Mouse (Mus musculus): ENCODE measurements around the gene Surf2. TPM values are rescaled to one million over a fixed set of nuclear protein-coding genes. Genes with fewer than 3 reads are reported as not detected.
A peak's percentile ranks its signal among the peaks of the same experiment; 100 is the strongest.

The Surf2 gene
- polyA plus RNA-seq, 1 experiment from 2014 or later: 28.4 TPM

- Histone ChIP-seq H3K27ac (replicated peaks in 1 of 2; ENCODE audit: control insufficient read depth in 1 of 2, insufficient read depth in 1 of 2, low read depth in 2 of 2, low read length in 2 of 2) (peak overlapping the region in 1 of 2 experiments; percentile 88; a peak in 2 of 4 replicates), H3K4me3 (ENCODE audit: control insufficient read depth in 1 of 2, insufficient read depth in 1 of 2, low read depth in 1 of 2, low read length in 2 of 2) (peak overlapping the region; percentile 67 to 90), H3K36me3 (ENCODE audit: control insufficient read depth, insufficient read depth, low read length) (peaks cover 58% of the 10 kb centered on the region), H3K9me3 (ENCODE audit: control insufficient read depth, low read length) (no peaks in the 10 kb centered on the region), H3K27me3 (ENCODE audit: control insufficient read depth, insufficient read depth, low read length) (no peaks in the 10 kb centered on the region), H3K9ac (ENCODE audit: low read length) (peak overlapping the region; percentile 90), H3K4me2 (ENCODE audit: low read length) (peak overlapping the region; percentile 86), H3K4me1 (ENCODE audit: control insufficient read depth in 2 of 2, insufficient read depth in 2 of 2, low read length in 2 of 2) (peaks cover 6 to 19% of the 10 kb centered on the region in 2 experiments)
- no peak for ATAC-seq (ENCODE audit: insufficient number of reproducible peaks, insufficient read depth, low FRiP score, low read depth)
- 8% methylated on average over 7 of the region's 7 CpGs for WGBS
These were observed 14.2 kb upstream of the Surf2 start for GRCm38 (mm10) chr2:26901834-26902400.

GRCm38 (mm10) chr2:26902467-26903220 lies 13.5 kb upstream of the Surf2 start, which contains the start of gene Surf6:
Gene Surf6 (minus strand): TSS chr2:26902879.
- no peaks in the 10 kb centered on the region for H3K27me3 ChIP-seq (ENCODE audit: control insufficient read depth, insufficient read depth, low read length)
- peak within 1 kb of the TSS; percentile 77 to 88 for H3K27ac ChIP-seq (replicated peaks in 1 of 2; ENCODE audit: control insufficient read depth in 1 of 2, insufficient read depth in 1 of 2, low read depth in 2 of 2, low read length in 2 of 2)
- ATAC-seq (ENCODE audit: insufficient number of reproducible peaks, insufficient read depth, low FRiP score, low read depth): peak; percentile 86
- WGBS: under 1% methylated on average over 41 of the region's 41 CpGs
- H3K36me3 ChIP-seq (ENCODE audit: control insufficient read depth, insufficient read depth, low read length): peaks cover 58% of the 10 kb centered on the region
- no peaks in the 10 kb centered on the region for H3K9me3 ChIP-seq (ENCODE audit: control insufficient read depth, low read length)
- peak within 1 kb of the TSS; percentile 67 to 90 for H3K4me3 ChIP-seq (ENCODE audit: control insufficient read depth in 1 of 2, insufficient read depth in 1 of 2, low read depth in 1 of 2, low read length in 2 of 2)
- peak within 1 kb of the TSS; percentile 90 for H3K9ac ChIP-seq (ENCODE audit: low read length)
- peak within 1 kb of the TSS; percentile 86 for H3K4me2 ChIP-seq (ENCODE audit: low read length)
- peaks cover 6 to 19% of the 10 kb centered on the region in 2 experiments for H3K4me1 ChIP-seq (ENCODE audit: control insufficient read depth in 2 of 2, insufficient read depth in 2 of 2, low read length in 2 of 2)

GRCm38 (mm10) chr2:26903311-26903710 lies 12.9 kb upstream of the Surf2 start:
- H3K36me3 ChIP-seq (ENCODE audit: control insufficient read depth, insufficient read depth, low read length): peaks cover 58% of the 10 kb centered on the region
- peak overlapping the region; percentile 90 for H3K9ac ChIP-seq (ENCODE audit: low read length)
- no peaks in the 10 kb centered on the region for H3K27me3 ChIP-seq (ENCODE audit: control insufficient read depth, insufficient read depth, low read length)
- peak overlapping the region; percentile 67 to 90 for H3K4me3 ChIP-seq (ENCODE audit: control insufficient read depth in 1 of 2, insufficient read depth in 1 of 2, low read depth in 1 of 2, low read length in 2 of 2)
- H3K27ac ChIP-seq (replicated peaks in 1 of 2; ENCODE audit: control insufficient read depth in 1 of 2, insufficient read depth in 1 of 2, low read depth in 2 of 2, low read length in 2 of 2): peak overlapping the region; percentile 77 to 88
- peak overlapping the region; percentile 86 for H3K4me2 ChIP-seq (ENCODE audit: low read length)
- WGBS: 12% methylated on average over 7 of the region's 7 CpGs
- ATAC-seq (ENCODE audit: insufficient number of reproducible peaks, insufficient read depth, low FRiP score, low read depth): no peak
- H3K9me3 ChIP-seq (ENCODE audit: control insufficient read depth, low read length): no peaks in the 10 kb centered on the region
- peaks cover 6 to 19% of the 10 kb centered on the region in 2 experiments for H3K4me1 ChIP-seq (ENCODE audit: control insufficient read depth in 2 of 2, insufficient read depth in 2 of 2, low read length in 2 of 2)

GRCm38 (mm10) chr2:26905936-26906335 lies 10.2 kb upstream of the Surf2 start:
- Histone ChIP-seq H3K9me3 (ENCODE audit: control insufficient read depth, low read length) (no peaks in the 10 kb centered on the region), H3K27me3 (ENCODE audit: control insufficient read depth, insufficient read depth, low read length) (no peaks in the 10 kb centered on the region), H3K4me3 (ENCODE audit: control insufficient read depth in 1 of 2, insufficient read depth in 1 of 2, low read depth in 1 of 2, low read length in 2 of 2) (no peak overlapping the region), H3K4me1 (ENCODE audit: control insufficient read depth in 2 of 2, insufficient read depth in 2 of 2, low read length in 2 of 2) (peaks cover 6 to 35% of the 10 kb centered on the region in 2 experiments), H3K36me3 (ENCODE audit: control insufficient read depth, insufficient read depth, low read length) (peaks cover 43% of the 10 kb centered on the region), H3K27ac (replicated peaks in 1 of 2; ENCODE audit: control insufficient read depth in 1 of 2, insufficient read depth in 1 of 2, low read depth in 2 of 2, low read length in 2 of 2) (no peak overlapping the region), H3K4me2 (ENCODE audit: low read length) (no peak overlapping the region), H3K9ac (ENCODE audit: low read length) (no peak overlapping the region)
- 75% methylated on average over 2 of the region's 2 CpGs for WGBS
- ATAC-seq (ENCODE audit: insufficient number of reproducible peaks, insufficient read depth, low FRiP score, low read depth): no peak

- no peak overlapping the region for H3K27ac ChIP-seq (replicated peaks in 1 of 2; ENCODE audit: control insufficient read depth in 1 of 2, insufficient read depth in 1 of 2, low read depth in 2 of 2, low read length in 2 of 2)
- no peak overlapping the region for H3K9ac ChIP-seq (ENCODE audit: low read length)
- H3K4me3 ChIP-seq (ENCODE audit: control insufficient read depth in 1 of 2, insufficient read depth in 1 of 2, low read depth in 1 of 2, low read length in 2 of 2): no peak overlapping the region
- H3K27me3 ChIP-seq (ENCODE audit: control insufficient read depth, insufficient read depth, low read length): no peaks in the 10 kb centered on the region
- peaks cover 47% of the 10 kb centered on the region for H3K36me3 ChIP-seq (ENCODE audit: control insufficient read depth, insufficient read depth, low read length)
- no peak overlapping the region for H3K4me2 ChIP-seq (ENCODE audit: low read length)
- H3K9me3 ChIP-seq (ENCODE audit: control insufficient read depth, low read length): no peaks in the 10 kb centered on the region
- peaks cover 6 to 34% of the 10 kb centered on the region in 2 experiments for H3K4me1 ChIP-seq (ENCODE audit: control insufficient read depth in 2 of 2, insufficient read depth in 2 of 2, low read length in 2 of 2)
- no peak for ATAC-seq (ENCODE audit: insufficient number of reproducible peaks, insufficient read depth, low FRiP score, low read depth)
- WGBS: 93% methylated on average over 3 of the region's 3 CpGs
These were observed 9.7 kb upstream of the Surf2 start for GRCm38 (mm10) chr2:26906431-26906830.

- Histone ChIP-seq H3K27me3 (ENCODE audit: control insufficient read depth, insufficient read depth, low read length) (no peaks in the 10 kb centered on the region), H3K27ac (replicated peaks in 1 of 2; ENCODE audit: control insufficient read depth in 1 of 2, insufficient read depth in 1 of 2, low read depth in 2 of 2, low read length in 2 of 2) (no peak overlapping the region), H3K9me3 (ENCODE audit: control insufficient read depth, low read length) (no peaks in the 10 kb centered on the region), H3K4me3 (ENCODE audit: control insufficient read depth in 1 of 2, insufficient read depth in 1 of 2, low read depth in 1 of 2, low read length in 2 of 2) (no peak overlapping the region), H3K36me3 (ENCODE audit: control insufficient read depth, insufficient read depth, low read length) (peaks cover 53% of the 10 kb centered on the region), H3K9ac (ENCODE audit: low read length) (no peak overlapping the region), H3K4me2 (ENCODE audit: low read length) (no peak overlapping the region), H3K4me1 (ENCODE audit: control insufficient read depth in 2 of 2, insufficient read depth in 2 of 2, low read length in 2 of 2) (peaks cover 9 to 34% of the 10 kb centered on the region in 2 experiments)
- 68% methylated on average over 4 of the region's 4 CpGs for whole genome bisulfite sequencing
- no peak for ATAC-seq (ENCODE audit: insufficient number of reproducible peaks, insufficient read depth, low FRiP score, low read depth)
These were observed 9.1 kb upstream of the Surf2 start for GRCm38 (mm10) chr2:26907109-26907508.

GRCm38 (mm10) chr2:26908710-26909386 lies 7.3 kb upstream of the Surf2 start:
- Histone ChIP-seq H3K27me3 (ENCODE audit: control insufficient read depth, insufficient read depth, low read length) (no peaks in the 10 kb centered on the region), H3K36me3 (ENCODE audit: control insufficient read depth, insufficient read depth, low read length) (peaks cover 71% of the 10 kb centered on the region), H3K4me3 (ENCODE audit: control insufficient read depth in 1 of 2, insufficient read depth in 1 of 2, low read depth in 1 of 2, low read length in 2 of 2) (peak overlapping the region; percentile 0 to 72; a peak in 1 of 4 replicates), H3K27ac (replicated peaks in 1 of 2; ENCODE audit: control insufficient read depth in 1 of 2, insufficient read depth in 1 of 2, low read depth in 2 of 2, low read length in 2 of 2) (no peak overlapping the region), H3K9ac (ENCODE audit: low read length) (peak overlapping the region; percentile 90), H3K9me3 (ENCODE audit: control insufficient read depth, low read length) (no peaks in the 10 kb centered on the region), H3K4me1 (ENCODE audit: control insufficient read depth in 2 of 2, insufficient read depth in 2 of 2, low read length in 2 of 2) (peaks cover 11 to 29% of the 10 kb centered on the region in 2 experiments), H3K4me2 (ENCODE audit: low read length) (peak overlapping the region; percentile 86)
- no peak for ATAC-seq (ENCODE audit: insufficient number of reproducible peaks, insufficient read depth, low FRiP score, low read depth)
- WGBS: 75% methylated on average over 18 of the region's 18 CpGs

All from heart, embryonic 14.5 days (tissue).